Mouse (Mus musculus) E14TG2a.4 (cell line): ENCODE results near the gene Mark4.

Experiments
- CTCF ChIP-seq: conservative IDR thresholded peaks from 2 replicates; pipeline ENCODE4 v1.5.1; 2014; ENCODE audit warnings: low read length
- NANOG ChIP-seq: IDR thresholded peaks from 2 replicates; pipeline ENCODE4 v1.6.1; 2014; ENCODE audit warnings: borderline replicate concordance, low read length, mixed read lengths
- POU5F1 ChIP-seq: IDR thresholded peaks from 2 replicates; pipeline ENCODE4 v1.6.1; 2014; ENCODE audit warnings: low read length, borderline replicate concordance

- TF ChIP-seq CTCF (no peak), NANOG (no peak), POU5F1 (no peak)
These were observed 9.5 kb downstream of the Mark4 start for GRCm38 (mm10) chr7:19449165-19449564.
